17 mouse cellular contexts compared by ENCODE assay signal in the genomic region with DNA sequence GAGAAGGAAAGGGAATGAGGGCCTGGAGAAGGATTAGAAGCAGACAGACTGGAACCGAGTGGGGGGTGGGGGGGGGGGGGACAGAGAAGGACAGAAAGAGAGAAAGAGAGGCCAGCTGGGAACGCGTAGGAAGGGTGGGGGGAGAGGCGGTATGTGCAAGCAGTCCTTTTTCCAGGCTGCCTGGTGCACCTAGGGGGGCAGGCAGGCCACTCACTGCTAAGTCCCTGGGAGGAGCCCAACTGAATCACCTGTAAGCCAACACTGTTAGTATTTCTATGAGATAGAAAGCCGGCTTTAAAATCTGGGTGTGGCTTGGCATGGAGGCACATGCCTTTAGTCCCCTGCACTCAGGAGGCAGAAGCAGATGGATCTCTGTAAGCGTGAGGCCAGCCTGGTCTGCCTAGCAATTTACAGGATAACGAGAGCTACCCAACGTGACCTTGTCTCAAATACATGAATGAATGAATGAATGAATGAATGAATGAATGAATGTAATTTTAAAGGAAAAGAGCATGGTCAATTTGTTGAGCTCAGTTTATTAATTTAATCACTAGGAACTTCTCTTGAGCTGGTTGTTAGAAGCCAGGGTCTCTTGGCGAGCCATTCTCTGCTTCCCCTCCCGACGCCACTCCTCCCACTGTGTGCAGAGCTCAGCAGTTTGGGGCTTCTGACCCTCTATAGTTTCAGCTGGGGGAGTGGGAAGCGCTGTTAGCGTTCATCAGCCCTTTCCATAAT. TPM values are rescaled to one million over a fixed set of nuclear protein-coding genes. Genes with fewer than 3 reads are reported as not detected.
DNase-seq lines count a peak whose midpoint lies in the region; ATAC-seq lines count a peak whose summit lies in the region.
"Had no signal": no experiment of that assay in that cellular context is flagged by ENCODE, and none has a peak within 500 bp of the region (broad histone marks: within the 10 kb centered on the region; RNA-seq: fewer than 3 reads in every experiment).

No protein-coding gene starts in this region.

- 44% methylated on average over 13 of the region's 13 CpGs for WGBS in kidney, embryonic 15.5 days
- WGBS in midbrain, embryonic 10.5 days, result 57% methylated on average over 13 of the region's 13 CpGs
- WGBS in midbrain, embryonic 13.5 days, result 68% methylated on average over 11 of the region's 13 CpGs

- H3K27ac ChIP-seq in kidney, embryonic 15.5 days, result no peak overlapping the region
- peak overlapping the region; percentile 43; the same call in 1 of the 2 replicates for H3K27ac ChIP-seq in midbrain, embryonic 10.5 days (replicated peaks)
- no peak overlapping the region for H3K27ac ChIP-seq in midbrain, embryonic 13.5 days
- H3K27ac ChIP-seq: forebrain, embryonic 12.5 days; hindbrain, embryonic 12.5 days; liver, embryonic 14.5 days had no signal

- 0 out of 2 replicates have a peak, but pooled peaks have one; percentile 24 for ATAC-seq in kidney, embryonic 15.5 days (replicated peaks; ENCODE audit: low FRiP score)
- ATAC-seq in midbrain, embryonic 13.5 days, result no peak
- ATAC-seq in megakaryocyte progenitor cell, adult 5-6 weeks (replicated peaks; ENCODE audit: poor library complexity), result peak; percentile 29; the same call in 1 of the 2 replicates
- ATAC-seq: midbrain, embryonic 16.5 days had no signal

- H3K9me3 ChIP-seq in kidney, embryonic 15.5 days (replicated peaks), result no peaks in the 10 kb centered on the region
- H3K9me3 ChIP-seq in midbrain, embryonic 10.5 days (replicated peaks), result no peaks in the 10 kb centered on the region
- H3K9me3 ChIP-seq in midbrain, embryonic 13.5 days, result no peaks in the 10 kb centered on the region
- H3K9me3 ChIP-seq: forebrain, embryonic 12.5 days; hindbrain, embryonic 12.5 days had no signal

- no peak overlapping the region for H3K4me3 ChIP-seq in kidney, embryonic 15.5 days (replicated peaks)
- H3K4me3 ChIP-seq in midbrain, embryonic 10.5 days, result no peak overlapping the region
- no peak overlapping the region for H3K4me3 ChIP-seq in midbrain, embryonic 13.5 days (replicated peaks)
- H3K4me3 ChIP-seq: forebrain, embryonic 12.5 days; hindbrain, embryonic 12.5 days had no signal

- no peaks in the 10 kb centered on the region for H3K36me3 ChIP-seq in kidney, embryonic 15.5 days
- no peaks in the 10 kb centered on the region for H3K36me3 ChIP-seq in midbrain, embryonic 10.5 days
- H3K36me3 ChIP-seq in midbrain, embryonic 13.5 days, result no peaks in the 10 kb centered on the region
- H3K36me3 ChIP-seq: forebrain, embryonic 12.5 days; hindbrain, embryonic 12.5 days had no signal

- H3K4me2 ChIP-seq in kidney, embryonic 15.5 days, result no peak overlapping the region
- H3K4me2 ChIP-seq in midbrain, embryonic 13.5 days (replicated peaks), result no peak overlapping the region
- H3K4me2 ChIP-seq: forebrain, embryonic 12.5 days; hindbrain, embryonic 12.5 days had no signal

- peaks cover 28% of the 10 kb centered on the region for H3K4me1 ChIP-seq in kidney, embryonic 15.5 days
- peaks cover 44% of the 10 kb centered on the region for H3K4me1 ChIP-seq in midbrain, embryonic 10.5 days
- H3K4me1 ChIP-seq in midbrain, embryonic 13.5 days (replicated peaks), result peaks cover 18% of the 10 kb centered on the region

- H3K9ac ChIP-seq in kidney, embryonic 15.5 days, result no peak overlapping the region
- H3K9ac ChIP-seq in midbrain, embryonic 13.5 days (replicated peaks), result no peak overlapping the region
- H3K9ac ChIP-seq: forebrain, embryonic 12.5 days; hindbrain, embryonic 12.5 days; liver, embryonic 14.5 days had no signal

- DNase-seq in kidney, postnatal 10 days, result no peak
- no peak for DNase-seq in midbrain, embryonic 10.5 days (ENCODE audit: low spot score)
- DNase-seq in thymus, postnatal 14 days, result no peak
- DNase-seq in adipocyte (ENCODE audit: low spot score), result no peak
- DNase-seq in retina, embryonic 14.5 days (ENCODE audit: low spot score), result no peak
- DNase-seq: adrenal gland, postnatal 10 days; cerebellum, adult 9-10 months; gastrocnemius, postnatal 25 days; thymus, postnatal 36 days had no signal

- no peaks in the 10 kb centered on the region for H3K27me3 ChIP-seq in kidney, embryonic 15.5 days
- H3K27me3 ChIP-seq in midbrain, embryonic 10.5 days (ENCODE audit: low read depth, poor library complexity, severe bottlenecking), result no peaks in the 10 kb centered on the region
- no peaks in the 10 kb centered on the region for H3K27me3 ChIP-seq in midbrain, embryonic 13.5 days
- H3K27me3 ChIP-seq: CH12.LX; forebrain, embryonic 12.5 days; hindbrain, embryonic 12.5 days had no signal

RNA-seq across cellular contexts. Expression of a gene that starts 24.9 kb away (rescaled TPM):
- 105 and 112 TPM in 2 replicates for polyA plus RNA-seq in kidney, embryonic 15.5 days (2015; fragmentation: Nextera tagmentation; extraction: Ambion mirVana)
- polyA plus RNA-seq in midbrain, embryonic 10.5 days (2016; fragmentation: Nextera tagmentation; extraction: Ambion mirVana), result 142 and 150 TPM in 2 replicates
- polyA plus RNA-seq in midbrain, embryonic 13.5 days (2015; fragmentation: Nextera tagmentation; extraction: Ambion mirVana), result 46.6 and 47.1 TPM in 2 replicates
- 179 and 188 TPM in 2 replicates for total RNA-seq in megakaryocyte progenitor cell, adult 5-6 weeks (2015)
- total RNA-seq in megakaryocyte progenitor cell, adult 5-6 weeks (2017), result 95.9 and 97.2 TPM in 2 replicates

RNA-seq across cellular contexts. Expression of a gene that starts 56.2 kb away (rescaled TPM):
- polyA plus RNA-seq in kidney, embryonic 15.5 days (2015; fragmentation: Nextera tagmentation; extraction: Ambion mirVana), result 1,594 and 1,598 TPM in 2 replicates
- 1,350 and 1,398 TPM in 2 replicates for polyA plus RNA-seq in midbrain, embryonic 10.5 days (2016; fragmentation: Nextera tagmentation; extraction: Ambion mirVana)
- polyA plus RNA-seq in midbrain, embryonic 13.5 days (2015; fragmentation: Nextera tagmentation; extraction: Ambion mirVana), result 1,344 and 1,356 TPM in 2 replicates
- 1,115 and 1,144 TPM in 2 replicates for total RNA-seq in megakaryocyte progenitor cell, adult 5-6 weeks (2015)
- total RNA-seq in megakaryocyte progenitor cell, adult 5-6 weeks (2017), result 325 and 354 TPM in 2 replicates
